Mouse (Mus musculus) embryonic fibroblast, embryonic 13.5 days (primary cell): ENCODE results near the gene Ppp3ca. TPM values are rescaled to one million over a fixed set of nuclear protein-coding genes. Genes with fewer than 3 reads are reported as not detected.

Experiments used
- H3K27ac ChIP-seq: 2 replicates; pipeline ENCODE4 v1.5.1; 2012; ENCODE audit warnings: low read length, control low read depth, inconsistent platforms; ENCODE audit not compliant: insufficient read depth
- H3K4me1 ChIP-seq: 2 replicates; pipeline ENCODE4 v1.6.1; 2011; ENCODE audit warnings: low read length; ENCODE audit not compliant: control insufficient read depth, insufficient read depth
- H3K4me3 ChIP-seq: 2 replicates; pipeline ENCODE4 v1.5.1; 2011; ENCODE audit warnings: mild to moderate bottlenecking, control low read depth, low read length; ENCODE audit not compliant: insufficient read depth
- CTCF ChIP-seq: IDR thresholded peaks from 2 replicates; pipeline ENCODE4 v1.5.1; 2011; ENCODE audit warnings: mild to moderate bottlenecking, control low read depth, low read length, moderate library complexity, borderline replicate concordance; ENCODE audit not compliant: insufficient read depth
- POLR2A ChIP-seq: IDR thresholded peaks from 2 replicates; pipeline ENCODE4 v1.6.1; 2011; ENCODE audit warnings: low read depth, mild to moderate bottlenecking, control low read depth, low read length, moderate library complexity
- polyA plus RNA-seq: library from polyadenylated mRNA; stranded (reverse); fragments of >200 nt; gene quantifications from 2 replicates; pipeline ENCODE4 v1.2.4, GENCODE M21; 2011; ENCODE audit warnings: low read depth; ENCODE audit not compliant: missing spikeins, insufficient read length

Ppp3ca gene
- polyA plus RNA-seq, 1 experiment = 77.8 TPM

- Histone ChIP-seq H3K4me3 (no peak overlapping the region), H3K4me1 (no peaks in the 10 kb centered on the region), H3K27ac (no peak overlapping the region)
- TF ChIP-seq POLR2A = no peak
- no peak for TF ChIP-seq CTCF
These were observed 296.9 kb downstream of the Ppp3ca start for GRCm38 (mm10) chr3:136966786-136967185.

GRCm38 (mm10) chr3:136967510-136967909 is 297.6 kb downstream of the Ppp3ca start:
- H3K27ac ChIP-seq = no peak overlapping the region
- no peak overlapping the region for H3K4me3 ChIP-seq
- TF ChIP-seq CTCF (no peak), POLR2A (no peak)
- no peaks in the 10 kb centered on the region for H3K4me1 ChIP-seq

- H3K27ac ChIP-seq = no peak overlapping the region
- TF ChIP-seq POLR2A (no peak), CTCF (no peak)
- H3K4me1 ChIP-seq = no peaks in the 10 kb centered on the region
- no peak overlapping the region for H3K4me3 ChIP-seq
These were observed 299.9 kb downstream of the Ppp3ca start for GRCm38 (mm10) chr3:136969796-136970195.

- no peaks in the 10 kb centered on the region for H3K4me1 ChIP-seq
- no peak overlapping the region for H3K4me3 ChIP-seq
- TF ChIP-seq CTCF = no peak
- no peak for TF ChIP-seq POLR2A
- H3K27ac ChIP-seq = no peak overlapping the region
These were observed 307.9 kb downstream of the Ppp3ca start for GRCm38 (mm10) chr3:136977859-136978258.

GRCm38 (mm10) chr3:136980915-136981588 is 311.1 kb downstream of the Ppp3ca start:
- H3K27ac ChIP-seq = peak overlapping the region; percentile 14; the same call in 1 of the 2 replicates
- no peaks in the 10 kb centered on the region for H3K4me1 ChIP-seq

GRCm38 (mm10) chr3:136981589-136981924 is 311.6 kb downstream of the Ppp3ca start:
- Histone ChIP-seq H3K27ac (no peak overlapping the region), H3K4me3 (no peak overlapping the region), H3K4me1 (no peaks in the 10 kb centered on the region)
- TF ChIP-seq CTCF = no peak

More at GRCm38 (mm10) chr3:136980915-136981588, 311.1 kb downstream of the Ppp3ca start:
- no peak overlapping the region for H3K4me3 ChIP-seq
- TF ChIP-seq CTCF (no peak), POLR2A (no peak)

GRCm38 (mm10) chr3:136982021-136982420 is 312.1 kb downstream of the Ppp3ca start:
- H3K27ac ChIP-seq = no peak overlapping the region
- no peak overlapping the region for H3K4me3 ChIP-seq
- no peaks in the 10 kb centered on the region for H3K4me1 ChIP-seq
- no peak for TF ChIP-seq CTCF
- TF ChIP-seq POLR2A = no peak

GRCm38 (mm10) chr3:136986096-136986881 is 316.4 kb downstream of the Ppp3ca start:
- Histone ChIP-seq H3K4me1 (no peaks in the 10 kb centered on the region), H3K4me3 (no peak overlapping the region), H3K27ac (no peak overlapping the region)
- no peak for TF ChIP-seq POLR2A
- no peak for TF ChIP-seq CTCF
